Mouse (Mus musculus): ENCODE data around the gene Ms4a3.

Gene Ms4a3

GRCm38 (mm10) chr19:11640732-11641131 is at the start of gene Ms4a3:
Gene Ms4a3 (minus strand): TSS chr19:11640851.
- no peak for DNase-seq (ENCODE audit: low read depth)

DNA sequence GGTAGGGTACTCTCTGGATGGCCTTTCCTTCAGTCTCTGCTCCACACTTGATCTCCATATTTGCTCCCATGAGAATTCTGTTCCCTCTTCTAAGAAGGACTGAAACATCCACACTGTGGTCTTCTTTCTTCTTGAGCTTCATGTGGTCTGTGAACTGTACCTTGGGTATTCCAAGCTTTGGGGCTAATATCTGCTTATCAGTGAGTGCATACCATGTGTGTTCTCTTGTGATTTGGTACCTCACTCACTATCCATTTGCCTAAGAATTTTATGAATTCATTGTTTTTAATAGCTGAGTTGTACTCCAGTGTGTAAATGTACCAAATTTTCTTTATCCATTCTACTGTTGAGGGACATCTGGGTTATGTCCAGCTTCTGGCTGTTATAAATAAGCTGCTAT is 20.9 kb upstream of the Ms4a3 start:
- no peak for DNase-seq (ENCODE audit: low read depth)

DNA sequence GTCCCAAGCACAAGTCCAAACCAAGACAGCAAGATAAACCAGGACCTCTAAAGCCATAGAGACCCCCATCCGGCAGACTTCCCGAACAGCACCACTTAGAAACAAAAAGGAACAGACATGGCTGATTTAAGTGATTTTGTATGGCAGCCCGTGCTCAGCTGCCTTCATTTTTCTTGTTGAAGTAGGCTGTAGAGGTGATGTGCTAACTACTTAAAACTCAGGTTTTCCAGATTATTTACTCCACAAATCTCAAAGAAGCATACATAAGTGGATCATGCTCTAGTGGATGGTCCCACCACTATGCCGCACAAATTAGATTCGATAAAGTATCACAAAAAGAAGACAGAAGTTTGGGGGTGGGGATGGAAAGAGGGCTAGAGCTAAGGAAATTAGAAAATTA is 19.8 kb upstream of the Ms4a3 start, which contains the start of gene Oosp2:
Oosp2 (minus strand) TSS at position 101 of the 400 bp plus-strand sequence.
- no peak for DNase-seq (ENCODE audit: low read depth)

DNA sequence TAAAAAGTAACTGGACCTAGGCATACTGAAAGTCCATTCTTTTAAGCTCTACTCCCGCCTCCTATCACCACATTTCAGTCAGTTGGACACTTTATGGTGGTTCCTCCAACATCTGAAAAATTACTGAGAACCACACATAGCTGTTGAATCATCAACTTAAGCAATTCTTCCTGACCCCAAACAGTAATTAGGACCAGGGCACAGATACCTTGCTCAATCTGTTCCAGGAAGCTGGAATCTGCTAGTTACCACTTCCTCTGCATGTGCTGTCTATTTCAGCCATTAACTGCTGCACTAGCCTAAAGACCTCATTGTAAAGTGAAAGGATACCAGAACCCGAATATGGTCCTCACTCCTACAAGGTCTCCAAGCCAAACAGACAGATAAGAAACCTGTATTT is 18.5 kb upstream of the Ms4a3 start:
- DNase-seq (ENCODE audit: low read depth), result no peak

DNA sequence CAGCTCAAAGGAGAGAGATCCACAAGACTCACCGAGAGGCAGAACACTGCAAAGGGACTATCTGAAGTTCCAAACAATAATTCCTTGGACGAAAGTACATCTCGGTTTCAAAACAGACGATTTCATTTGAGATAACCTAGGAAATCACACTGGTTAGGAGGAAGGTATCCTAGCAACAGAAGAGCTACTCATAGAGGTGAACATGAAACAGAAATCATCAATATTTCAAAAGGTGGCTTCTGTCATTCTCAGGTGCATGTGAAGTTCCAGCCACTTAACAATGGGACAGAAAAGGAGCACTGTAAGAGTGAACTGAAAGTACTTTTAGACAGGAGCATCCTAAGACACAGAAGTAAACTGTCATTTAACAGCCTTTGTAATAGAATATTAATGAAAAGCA is 8.9 kb upstream of the Ms4a3 start:
- DNase-seq (ENCODE audit: low read depth), result no peak

DNA sequence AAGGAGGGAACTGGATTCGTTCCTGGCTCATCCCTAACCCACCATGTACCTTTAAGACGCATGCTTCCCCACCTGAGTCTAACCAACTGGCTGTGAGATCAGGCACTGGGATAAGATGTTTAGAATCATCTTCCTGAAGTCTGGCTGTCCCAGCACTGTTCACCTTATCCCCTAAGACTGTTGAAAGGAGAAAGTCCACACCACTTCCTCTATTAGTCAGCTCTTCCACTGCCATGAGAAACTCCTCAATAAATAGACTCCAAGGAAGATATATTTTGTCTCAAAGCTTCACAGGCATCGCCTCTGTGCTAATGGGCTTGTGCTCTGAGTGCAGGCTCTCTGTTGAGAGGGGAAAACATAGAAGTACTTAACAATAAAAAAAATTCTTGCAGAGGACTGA is 5.5 kb upstream of the Ms4a3 start:
- no peak for DNase-seq (ENCODE audit: low read depth)

DNA sequence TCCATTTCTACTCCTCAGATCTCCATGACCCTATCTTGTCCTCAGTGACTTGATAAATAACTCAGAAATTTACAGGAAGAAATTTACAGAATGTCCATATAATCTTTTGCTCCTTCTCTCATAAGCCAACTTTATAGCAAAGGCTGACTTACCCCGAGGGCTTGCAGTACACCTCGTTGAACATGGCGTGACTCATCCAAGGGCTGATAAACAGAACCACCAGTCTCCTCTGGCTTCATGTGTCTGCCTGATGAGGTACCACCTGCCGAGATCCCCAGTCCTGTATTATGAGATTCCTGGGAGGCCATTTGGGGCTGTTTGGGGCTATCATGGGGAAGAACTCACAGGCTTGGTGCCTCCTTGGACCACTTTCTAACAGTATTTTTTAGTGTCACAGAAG is 1.6 kb downstream of the Ms4a3 start:
- DNase-seq (ENCODE audit: low read depth), result no peak

DNA sequence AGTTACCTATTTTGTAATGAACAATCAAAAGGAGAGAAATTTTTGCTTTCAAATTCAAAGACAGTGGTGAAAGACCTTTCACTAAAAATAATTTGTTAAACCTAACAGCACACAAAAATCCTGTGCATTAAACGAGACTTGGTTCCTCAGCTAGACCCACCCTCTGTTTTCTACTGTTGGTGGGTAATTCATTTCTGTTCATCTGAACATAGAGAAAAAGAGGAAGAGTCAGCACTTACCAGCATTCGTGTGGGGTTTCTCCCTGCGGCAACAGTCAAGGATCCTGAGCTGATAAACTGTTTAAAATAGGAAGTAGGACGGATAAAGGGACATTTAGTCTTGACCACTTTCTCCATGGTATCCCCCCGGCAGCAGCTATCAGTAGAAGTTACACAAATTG is 5.1 kb downstream of the Ms4a3 start:
- DNase-seq (ENCODE audit: low read depth), result no peak

DNA sequence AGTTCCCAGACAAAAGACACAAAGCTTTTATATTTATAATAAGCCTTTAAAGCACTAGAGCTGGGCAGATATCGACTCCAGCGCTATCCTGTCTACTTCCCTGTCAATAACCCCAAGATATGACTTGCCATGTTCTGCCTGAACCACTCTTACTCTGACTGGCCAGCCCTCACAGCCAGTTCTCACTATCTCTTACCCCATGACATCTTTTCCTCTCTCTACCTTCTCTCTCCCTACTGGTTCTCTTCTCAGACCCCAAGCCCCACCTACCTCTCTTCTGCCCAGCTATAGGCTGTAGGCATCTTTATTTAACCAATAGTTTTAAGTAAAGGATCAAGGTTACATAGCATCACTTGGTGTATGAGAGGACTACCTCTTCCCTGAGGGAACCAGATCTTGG is 6.3 kb downstream of the Ms4a3 start:
- DNase-seq (ENCODE audit: low read depth), result no peak

- no peak for DNase-seq (ENCODE audit: low read depth)
Observed at GRCm38 (mm10) chr19:11633732-11634131, 6.9 kb downstream of the Ms4a3 start.

DNA sequence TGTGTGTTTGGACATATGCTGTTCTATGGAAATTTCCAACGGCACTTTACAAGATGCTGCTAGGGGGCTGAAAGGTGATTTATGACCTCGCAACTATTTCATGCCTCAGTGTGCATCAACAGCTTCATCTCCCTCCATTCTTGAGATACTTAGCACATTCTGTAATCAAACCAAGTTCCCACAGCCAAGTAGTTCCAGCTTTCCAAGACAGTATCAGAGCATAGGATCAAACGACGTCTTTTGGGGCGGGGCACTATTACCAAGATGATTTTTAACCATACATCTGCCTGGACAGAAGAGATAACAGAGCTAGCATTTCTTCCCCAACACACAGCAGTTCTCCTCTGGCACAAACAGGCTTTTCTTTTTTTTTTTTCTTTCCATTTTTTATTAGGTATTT is 15.4 kb downstream of the Ms4a3 start:
- DNase-seq (ENCODE audit: low read depth), result no peak

DNA sequence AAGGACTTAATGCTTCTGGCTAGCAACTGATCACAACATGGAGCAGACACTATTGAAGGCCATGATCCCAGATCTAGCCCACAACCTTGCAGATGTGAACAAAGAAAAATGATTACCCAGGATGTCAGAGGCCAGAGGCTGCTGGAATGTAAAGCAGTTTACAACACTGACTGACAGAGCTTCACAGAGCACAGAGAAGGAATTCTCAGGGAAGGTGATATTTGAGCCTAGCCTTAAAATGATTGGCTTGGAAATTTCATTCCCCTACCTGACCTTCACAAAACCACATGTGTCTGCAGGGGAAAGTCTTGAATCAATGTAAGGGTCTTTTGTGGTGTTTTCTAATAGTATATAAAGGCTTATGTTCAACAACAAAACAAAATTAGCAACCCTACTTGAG is 15.9 kb downstream of the Ms4a3 start:
- no peak for DNase-seq (ENCODE audit: low read depth)

- no peak for DNase-seq (ENCODE audit: low read depth)
Observed at GRCm38 (mm10) chr19:11623551-11623950, 17.1 kb downstream of the Ms4a3 start, which contains the start of gene Ms4a2. Gene Ms4a2 (minus strand): TSS chr19:11623719.

GRCm38 (mm10) chr19:11617983-11618382 is 22.7 kb downstream of the Ms4a3 start:
- no peak for DNase-seq (ENCODE audit: low read depth)

DNA sequence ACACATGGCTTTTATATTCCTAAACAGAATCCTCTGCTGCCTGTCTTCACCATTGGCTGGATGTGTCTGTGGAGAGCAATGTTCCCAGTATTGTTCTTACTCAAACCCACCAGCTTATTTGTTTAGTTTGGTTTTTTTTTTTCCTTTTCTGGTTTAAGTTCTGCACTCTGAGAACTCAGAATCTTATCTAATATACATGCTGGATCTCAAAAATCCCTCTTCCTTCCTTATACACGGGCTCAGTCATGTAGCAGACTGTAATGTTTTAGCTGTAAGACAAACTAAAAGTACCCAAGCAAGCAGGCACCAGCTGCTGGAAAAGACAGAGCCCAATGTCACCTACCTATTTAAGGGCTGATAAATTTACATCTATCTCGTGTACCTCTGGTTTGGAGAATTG is 25.8 kb downstream of the Ms4a3 start:
- no peak for DNase-seq (ENCODE audit: low read depth)

DNA sequence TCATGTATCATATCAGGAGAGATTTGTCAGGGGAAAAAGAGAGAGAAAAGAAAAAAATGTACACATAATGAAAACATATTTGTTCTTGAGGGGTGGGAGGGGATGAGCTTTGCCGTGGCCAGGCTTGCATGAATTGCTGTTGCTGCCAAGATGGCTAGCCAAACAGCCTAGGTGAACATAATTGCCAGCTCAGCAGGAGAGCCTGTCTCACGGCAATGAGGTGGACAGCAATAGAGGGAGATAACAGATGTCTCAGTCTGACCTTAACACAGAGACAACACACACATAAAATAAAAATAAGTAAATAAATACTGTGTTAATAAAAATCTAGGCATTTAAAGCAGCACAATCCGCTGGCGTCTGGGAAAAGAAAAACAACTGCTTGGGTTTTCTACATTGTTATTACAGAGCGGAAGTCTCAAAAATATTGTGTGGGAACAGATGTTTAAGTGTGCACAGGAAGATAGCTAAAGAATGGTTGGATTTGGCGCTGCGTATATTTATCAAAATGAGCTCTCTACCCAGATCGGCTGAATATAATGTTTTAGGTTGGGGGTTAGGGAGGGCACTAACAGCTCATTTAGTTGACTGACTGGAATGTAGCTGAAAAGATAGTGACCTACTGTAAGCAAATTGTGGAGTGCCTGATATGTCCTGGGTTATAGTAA is 26.7 kb downstream of the Ms4a3 start:
- DNase-seq (ENCODE audit: low read depth), result no peak

DNA sequence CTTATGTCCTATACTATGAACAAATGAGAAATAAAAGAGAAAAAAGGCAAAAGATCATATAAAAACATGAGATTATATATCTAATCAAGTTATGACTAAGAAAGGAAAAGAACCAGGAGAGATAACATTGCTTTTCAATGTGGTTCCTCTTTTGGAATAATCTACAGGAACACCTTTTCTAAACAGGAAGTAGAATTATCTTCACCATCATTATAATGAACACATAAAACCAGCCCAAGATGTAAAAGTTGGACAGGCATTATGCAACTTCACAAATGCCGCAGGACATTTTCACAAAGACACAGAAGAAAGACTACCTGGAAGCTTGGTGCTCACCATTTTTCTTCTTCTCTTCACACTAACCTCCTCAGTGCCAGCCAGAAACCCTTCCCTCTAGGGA is 27.6 kb downstream of the Ms4a3 start:
- no peak for DNase-seq (ENCODE audit: low read depth)

DNA sequence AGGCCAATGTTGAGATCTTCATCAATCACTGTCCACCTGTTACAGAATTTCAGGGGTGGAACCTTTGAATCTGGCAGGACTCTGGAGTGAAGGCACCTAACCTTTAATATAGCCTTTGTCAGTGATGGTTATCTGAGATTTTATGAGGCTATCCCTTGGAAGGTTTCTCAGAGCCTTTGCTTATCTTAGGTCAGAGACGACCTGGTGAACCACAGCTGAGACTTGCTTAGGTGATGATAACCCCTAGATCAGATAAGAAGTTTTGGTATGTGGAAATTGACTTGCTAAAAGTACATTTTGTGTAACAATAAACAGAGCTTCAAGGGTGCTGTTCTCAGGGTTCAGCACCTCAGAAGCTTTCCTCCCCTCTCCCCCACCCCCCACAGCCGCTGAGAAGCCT is 28.4 kb downstream of the Ms4a3 start:
- DNase-seq (ENCODE audit: low read depth), result peak; percentile 46

- peak; percentile 76 for DNase-seq (ENCODE audit: low read depth)
Observed at GRCm38 (mm10) chr19:11611541-11611945, 29.1 kb downstream of the Ms4a3 start.

DNA sequence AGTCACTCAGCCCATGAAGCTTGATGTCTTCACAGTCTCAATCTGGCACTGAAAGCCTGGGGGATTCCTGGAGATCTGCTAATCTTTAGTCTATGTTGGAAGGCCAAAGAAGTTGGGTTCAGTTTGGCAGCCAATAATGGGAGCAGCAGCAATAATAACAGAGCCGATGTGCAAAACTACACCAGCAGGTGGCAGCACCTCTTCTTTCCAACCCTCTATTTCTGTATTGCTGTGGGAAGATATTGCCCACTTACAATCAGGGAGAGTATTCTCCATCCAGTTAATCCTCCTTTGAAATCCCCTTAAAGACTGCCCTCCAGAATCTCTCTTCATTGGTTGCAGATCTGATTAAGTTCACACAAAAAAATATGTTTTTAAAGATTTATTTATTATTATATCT is 32.5 kb downstream of the Ms4a3 start:
- DNase-seq (ENCODE audit: low read depth), result peak; percentile 81

- DNase-seq (ENCODE audit: low read depth), result no peak
Observed at GRCm38 (mm10) chr19:11604603-11605002, 36.0 kb downstream of the Ms4a3 start, which contains the start of gene Ms4a6d. Gene Ms4a6d (minus strand): TSS chr19:11604849.

DNA sequence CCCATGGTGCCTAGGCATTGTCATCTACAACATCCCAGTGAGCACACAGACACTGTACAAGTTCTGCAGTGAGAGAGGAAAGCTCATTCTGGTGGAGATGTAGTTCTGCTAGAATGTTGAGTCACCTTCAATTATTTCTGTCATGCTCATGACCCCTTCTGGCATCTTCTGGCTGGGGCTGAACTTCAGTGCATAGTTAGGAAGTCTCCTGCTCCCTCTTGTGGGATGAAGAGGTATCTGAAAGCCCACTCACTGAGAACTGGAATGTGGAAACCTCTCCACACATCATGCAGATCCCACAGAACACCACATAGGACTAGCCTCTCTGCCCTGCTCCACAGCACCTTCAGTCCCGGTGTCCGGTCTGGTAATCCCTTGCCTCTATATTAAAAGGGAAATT is 38.6 kb downstream of the Ms4a3 start:
- peak; percentile 88 for DNase-seq (ENCODE audit: low read depth)

GRCm38 (mm10) chr19:11601349-11601748 is 39.3 kb downstream of the Ms4a3 start:
- DNase-seq (ENCODE audit: low read depth), result peak; percentile 70

GRCm38 (mm10) chr19:11589891-11590449 is 50.7 kb downstream of the Ms4a3 start:
- peak; percentile 56 for DNase-seq (ENCODE audit: low read depth)
